Mouse (Mus musculus): ENCODE results near the gene Pla2g4e. TPM values are rescaled to one million over a fixed set of nuclear protein-coding genes. Genes with fewer than 3 reads are reported as not detected.

The Pla2g4e gene
- polyA plus RNA-seq, 1 experiment from 2014 or later, result not detected

DNA sequence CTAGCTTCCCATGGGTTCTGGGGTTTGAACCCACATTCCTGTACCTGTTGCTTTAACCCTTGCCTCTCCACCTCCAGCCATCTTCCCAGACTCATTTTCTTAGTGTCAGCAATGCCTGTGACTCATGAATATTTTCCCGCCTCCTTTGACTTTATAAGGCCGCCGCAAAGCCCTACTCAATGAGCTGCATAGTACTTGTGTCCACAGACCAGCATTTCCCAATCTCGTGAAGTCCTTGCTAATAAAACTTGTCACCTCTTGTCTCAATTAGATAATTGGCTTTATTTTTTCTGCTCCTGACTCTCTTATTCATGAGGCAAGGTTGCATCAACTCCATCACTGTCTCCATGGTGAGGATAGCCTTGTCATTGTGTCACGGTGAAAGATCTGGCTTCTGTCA is 30.5 kb downstream of the Pla2g4e start:
- DNase-seq, result no peak
- no peaks in the 10 kb centered on the region for H3K36me3 ChIP-seq (replicated peaks; ENCODE audit: insufficient read depth, low read length)
- 81% methylated on average over 5 of the region's 5 CpGs for WGBS (ENCODE audit: insufficient replicate concordance)
- no peak for TF ChIP-seq CTCF (IDR thresholded peaks at IDR 0.05; ENCODE audit: low read depth)
- no peak for TF ChIP-seq EP300 (IDR thresholded peaks at IDR 0.05; ENCODE audit: low read depth)
- no peaks in the 10 kb centered on the region for H3K27me3 ChIP-seq (ENCODE audit: insufficient read depth, low read length)
- no peak overlapping the region for H3K27ac ChIP-seq (ENCODE audit: low read depth)
- H3K4me1 ChIP-seq (ENCODE audit: insufficient read depth), result no peaks in the 10 kb centered on the region
- H3K9ac ChIP-seq (replicated peaks), result no peak overlapping the region
- H3K9me3 ChIP-seq (ENCODE audit: low read length), result no peaks in the 10 kb centered on the region
- no peak overlapping the region for H3K4me2 ChIP-seq (ENCODE audit: low read depth, low read length)
- ATAC-seq, result no peak
- no peak overlapping the region for H3K4me3 ChIP-seq (ENCODE audit: low read depth, low read length)

DNA sequence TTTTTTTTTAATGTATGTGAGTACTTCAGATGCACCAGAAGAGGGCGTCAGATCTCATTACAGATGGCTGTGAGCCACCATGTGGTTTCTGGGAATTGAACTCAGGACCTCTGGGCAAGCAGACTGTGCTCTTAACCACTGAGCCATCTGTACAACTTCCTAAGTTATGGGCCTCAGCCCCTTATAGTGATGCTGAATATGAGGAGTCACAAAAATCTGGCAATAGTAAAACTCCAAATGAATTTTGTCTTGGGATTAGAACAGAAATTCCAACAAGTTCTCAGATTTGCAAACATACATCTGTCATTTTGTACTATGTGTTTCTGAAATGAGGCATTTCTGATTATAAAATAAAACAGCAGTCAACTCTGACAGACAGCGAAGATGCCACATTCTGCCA is 33.7 kb downstream of the Pla2g4e start:
- H3K4me2 ChIP-seq (ENCODE audit: low read depth, low read length), result no peak overlapping the region
- H3K36me3 ChIP-seq (replicated peaks; ENCODE audit: insufficient read depth, low read length), result no peaks in the 10 kb centered on the region
- H3K9me3 ChIP-seq (ENCODE audit: low read length), result no peaks in the 10 kb centered on the region
- H3K9ac ChIP-seq (replicated peaks), result no peak overlapping the region
- DNase-seq, result no peak
- no peak overlapping the region for H3K27ac ChIP-seq (ENCODE audit: low read depth)
- H3K27me3 ChIP-seq (ENCODE audit: insufficient read depth, low read length), result no peaks in the 10 kb centered on the region
- 51% methylated on average over 2 of the region's 2 CpGs for WGBS (ENCODE audit: insufficient replicate concordance)
- no peak overlapping the region for H3K4me3 ChIP-seq (ENCODE audit: low read depth, low read length)
- no peak for ATAC-seq
- no peaks in the 10 kb centered on the region for H3K4me1 ChIP-seq (ENCODE audit: insufficient read depth)
- TF ChIP-seq CTCF (IDR thresholded peaks at IDR 0.05; ENCODE audit: low read depth) (no peak), EP300 (IDR thresholded peaks at IDR 0.05; ENCODE audit: low read depth) (no peak)

DNA sequence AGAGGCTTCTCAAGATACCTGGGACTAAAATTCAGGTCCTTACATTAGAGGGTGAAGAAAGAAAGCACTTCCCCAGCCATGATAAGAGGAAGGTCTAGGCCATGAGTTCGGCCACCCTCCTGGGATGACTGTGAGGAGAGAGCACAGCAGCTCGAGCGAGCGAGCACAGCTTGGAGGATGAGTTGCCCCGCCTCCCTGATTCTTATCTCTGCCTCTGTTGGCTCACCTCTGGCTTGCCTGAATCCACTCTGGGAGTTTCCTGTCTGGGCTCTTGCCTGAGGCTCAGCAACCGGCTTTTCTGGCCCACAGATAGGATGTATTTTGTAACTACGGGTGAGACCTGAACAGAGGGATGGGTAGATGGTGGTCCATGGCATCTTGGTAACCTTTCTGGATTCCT is 37.2 kb downstream of the Pla2g4e start:
- no peak overlapping the region for H3K27ac ChIP-seq (ENCODE audit: low read depth)
- H3K36me3 ChIP-seq (replicated peaks; ENCODE audit: insufficient read depth, low read length), result no peaks in the 10 kb centered on the region
- WGBS (ENCODE audit: insufficient replicate concordance), result 45% methylated on average over 7 of the region's 7 CpGs
- no peaks in the 10 kb centered on the region for H3K27me3 ChIP-seq (ENCODE audit: insufficient read depth, low read length)
- ATAC-seq (no peak), DNase-seq (no peak)
- H3K4me3 ChIP-seq (ENCODE audit: low read depth, low read length), result no peak overlapping the region
- no peaks in the 10 kb centered on the region for H3K4me1 ChIP-seq (ENCODE audit: insufficient read depth)
- no peak overlapping the region for H3K4me2 ChIP-seq (ENCODE audit: low read depth, low read length)
- TF ChIP-seq CTCF (IDR thresholded peaks at IDR 0.05; ENCODE audit: low read depth), result no peak
- TF ChIP-seq EP300 (IDR thresholded peaks at IDR 0.05; ENCODE audit: low read depth), result no peak
- no peak overlapping the region for H3K9ac ChIP-seq (replicated peaks)
- H3K9me3 ChIP-seq (ENCODE audit: low read length), result no peaks in the 10 kb centered on the region

DNA sequence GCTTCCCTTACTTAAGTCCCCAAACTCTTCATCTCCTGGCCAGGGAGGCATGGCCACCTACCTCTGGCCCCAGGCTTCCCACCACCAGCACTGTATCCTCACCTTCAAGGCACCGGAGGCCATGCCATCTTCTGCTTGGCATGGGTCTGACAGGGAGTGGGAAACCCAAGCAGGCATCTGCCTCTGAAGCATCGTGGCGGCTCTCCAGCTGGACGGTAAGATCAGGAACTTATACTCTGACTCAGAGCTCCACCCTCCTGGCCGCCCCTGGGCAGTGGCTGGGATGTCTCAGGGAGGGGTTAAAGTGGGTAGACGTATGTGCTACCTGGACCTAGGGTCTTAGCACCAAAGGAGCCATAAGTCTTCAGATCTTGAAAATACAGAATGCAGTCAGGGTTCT is 38.1 kb downstream of the Pla2g4e start:
- Histone ChIP-seq H3K27ac (ENCODE audit: low read depth) (no peak overlapping the region), H3K36me3 (replicated peaks; ENCODE audit: insufficient read depth, low read length) (no peaks in the 10 kb centered on the region), H3K9me3 (ENCODE audit: low read length) (no peaks in the 10 kb centered on the region), H3K27me3 (ENCODE audit: insufficient read depth, low read length) (no peaks in the 10 kb centered on the region), H3K4me2 (ENCODE audit: low read depth, low read length) (no peak overlapping the region), H3K9ac (replicated peaks) (no peak overlapping the region), H3K4me3 (ENCODE audit: low read depth, low read length) (no peak overlapping the region), H3K4me1 (ENCODE audit: insufficient read depth) (no peaks in the 10 kb centered on the region)
- WGBS (ENCODE audit: insufficient replicate concordance), result 65% methylated on average over 6 of the region's 6 CpGs
- DNase-seq (no peak), ATAC-seq (no peak)
- TF ChIP-seq EP300 (IDR thresholded peaks at IDR 0.05; ENCODE audit: low read depth), result no peak
- TF ChIP-seq CTCF (IDR thresholded peaks at IDR 0.05; ENCODE audit: low read depth), result no peak

DNA sequence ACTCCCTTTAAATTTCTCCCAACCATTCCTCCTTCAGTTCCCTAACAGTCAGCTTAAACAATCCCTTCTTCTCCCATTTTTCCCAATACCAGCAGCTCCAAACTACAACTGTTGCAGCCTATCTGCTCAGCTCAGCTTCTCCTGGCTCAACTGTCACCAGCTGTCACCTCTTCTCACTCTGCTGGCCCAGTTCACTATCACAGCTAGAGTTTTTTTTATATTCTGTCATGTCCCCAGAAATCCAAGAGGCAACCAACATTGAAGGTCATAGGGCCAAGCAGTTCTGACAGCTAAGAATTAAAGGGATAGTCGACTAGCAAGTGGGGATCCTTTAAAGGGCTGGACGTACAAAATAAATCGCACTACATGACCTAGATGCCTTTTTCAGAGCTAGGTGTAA is 41.4 kb downstream of the Pla2g4e start:
- Histone ChIP-seq H3K9me3 (ENCODE audit: low read length) (no peaks in the 10 kb centered on the region), H3K9ac (replicated peaks) (no peak overlapping the region), H3K36me3 (replicated peaks; ENCODE audit: insufficient read depth, low read length) (no peaks in the 10 kb centered on the region), H3K27me3 (ENCODE audit: insufficient read depth, low read length) (no peaks in the 10 kb centered on the region), H3K4me1 (ENCODE audit: insufficient read depth) (no peaks in the 10 kb centered on the region), H3K4me2 (ENCODE audit: low read depth, low read length) (no peak overlapping the region), H3K4me3 (ENCODE audit: low read depth, low read length) (no peak overlapping the region), H3K27ac (ENCODE audit: low read depth) (no peak overlapping the region)
- ATAC-seq (no peak), DNase-seq (no peak)
- no peak for TF ChIP-seq CTCF (IDR thresholded peaks at IDR 0.05; ENCODE audit: low read depth)
- no peak for TF ChIP-seq EP300 (IDR thresholded peaks at IDR 0.05; ENCODE audit: low read depth)
- WGBS (ENCODE audit: insufficient replicate concordance), result 65% methylated on average over 3 of the region's 3 CpGs

DNA sequence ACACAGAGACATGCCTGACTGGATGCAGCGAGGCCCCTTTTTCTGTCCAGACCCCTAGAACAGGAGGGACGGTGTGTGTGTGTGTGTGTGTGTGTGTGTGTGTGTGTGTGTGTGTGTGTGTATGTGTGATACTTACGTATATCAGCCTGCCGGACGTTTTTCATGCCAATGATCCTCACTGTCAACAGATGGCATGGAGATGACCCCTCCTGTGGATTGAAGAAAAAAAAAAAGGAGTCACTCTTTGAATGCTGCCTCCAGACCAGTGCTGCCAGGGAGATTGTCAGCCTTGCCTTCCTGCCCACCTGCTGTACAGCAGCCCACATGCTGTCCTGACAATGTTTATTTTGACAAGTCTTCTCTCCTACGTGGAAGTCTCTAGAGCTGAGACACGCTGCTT is 45.1 kb downstream of the Pla2g4e start:
- Histone ChIP-seq H3K4me3 (ENCODE audit: low read depth, low read length) (no peak overlapping the region), H3K27ac (ENCODE audit: low read depth) (no peak overlapping the region), H3K9me3 (ENCODE audit: low read length) (no peaks in the 10 kb centered on the region), H3K27me3 (ENCODE audit: insufficient read depth, low read length) (no peaks in the 10 kb centered on the region), H3K4me1 (ENCODE audit: insufficient read depth) (no peaks in the 10 kb centered on the region), H3K9ac (replicated peaks) (no peak overlapping the region), H3K36me3 (replicated peaks; ENCODE audit: insufficient read depth, low read length) (no peaks in the 10 kb centered on the region), H3K4me2 (ENCODE audit: low read depth, low read length) (no peak overlapping the region)
- TF ChIP-seq CTCF (IDR thresholded peaks at IDR 0.05; ENCODE audit: low read depth) (no peak), EP300 (IDR thresholded peaks at IDR 0.05; ENCODE audit: low read depth) (no peak)
- WGBS (ENCODE audit: insufficient replicate concordance), result 63% methylated on average over 7 of the region's 7 CpGs
- no peak for DNase-seq
- no peak for ATAC-seq

DNA sequence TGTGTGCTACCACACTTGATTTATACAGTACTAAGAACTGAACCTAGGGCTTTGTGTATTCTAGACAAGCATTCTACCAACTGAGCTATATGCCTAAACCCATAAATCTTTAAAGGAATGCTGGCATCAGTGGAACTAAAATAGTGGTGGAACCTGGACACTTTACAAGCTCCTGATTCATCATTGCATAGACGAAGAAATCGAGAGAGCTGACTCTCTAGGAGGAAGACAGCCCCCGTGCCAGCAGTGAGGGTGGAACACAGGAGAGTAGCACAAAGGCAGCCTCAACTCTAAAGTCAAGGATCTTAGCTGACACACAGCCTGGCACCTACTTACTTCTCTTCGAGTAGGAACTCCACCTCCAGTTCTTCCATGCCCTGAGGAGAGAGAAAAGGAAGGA is 57.0 kb downstream of the Pla2g4e start:
- H3K27ac ChIP-seq (ENCODE audit: low read depth), result no peak overlapping the region
- no peak overlapping the region for H3K9ac ChIP-seq (replicated peaks)
- no peak overlapping the region for H3K4me2 ChIP-seq (ENCODE audit: low read depth, low read length)
- ATAC-seq, result no peak
- no peak overlapping the region for H3K4me3 ChIP-seq (ENCODE audit: low read depth, low read length)
- 82% methylated on average over 4 of the region's 4 CpGs for WGBS (ENCODE audit: insufficient replicate concordance)
- H3K9me3 ChIP-seq (ENCODE audit: low read length), result no peaks in the 10 kb centered on the region; the same call in 1 of the 2 replicates
- H3K4me1 ChIP-seq (ENCODE audit: insufficient read depth), result no peaks in the 10 kb centered on the region
- TF ChIP-seq CTCF (IDR thresholded peaks at IDR 0.05; ENCODE audit: low read depth), result no peak
- no peak for TF ChIP-seq EP300 (IDR thresholded peaks at IDR 0.05; ENCODE audit: low read depth)
- no peak for DNase-seq
- no peaks in the 10 kb centered on the region for H3K36me3 ChIP-seq (replicated peaks; ENCODE audit: insufficient read depth, low read length)
- no peaks in the 10 kb centered on the region for H3K27me3 ChIP-seq (ENCODE audit: insufficient read depth, low read length)
